In genomic region chr17:57219167-57219883, GRCm38 (mm10) we compare ENCODE assay signal across 8 mouse cellular contexts. TPM values are rescaled to one million over a fixed set of nuclear protein-coding genes. Genes with fewer than 3 reads are reported as not detected.
A peak's percentile ranks its signal among the peaks of the same experiment; 100 is the strongest.
DNase-seq lines count a peak whose midpoint lies in the region; ATAC-seq and TF ChIP-seq lines count a peak whose summit lies in the region.

No protein-coding gene starts in this region.

- peak; percentile 49 for ATAC-seq in liver, postnatal 0 days

- no peak overlapping the region for H3K27ac ChIP-seq in liver, postnatal 0 days (ENCODE audit: low read depth)

- 21% methylated on average over 11 of the region's 11 CpGs for WGBS in liver, postnatal 0 days (ENCODE audit: insufficient replicate concordance)

- no peak overlapping the region for H3K4me3 ChIP-seq in liver, postnatal 0 days (ENCODE audit: low read depth, low read length)

- no peaks in the 10 kb centered on the region for H3K9me3 ChIP-seq in liver, postnatal 0 days (ENCODE audit: low read length)

- H3K4me2 ChIP-seq in liver, postnatal 0 days (ENCODE audit: low read depth, low read length), result no peak overlapping the region

- H3K27me3 ChIP-seq in liver, postnatal 0 days (ENCODE audit: insufficient read depth, low read length), result no peaks in the 10 kb centered on the region

- TF ChIP-seq CTCF in liver, postnatal 0 days (IDR thresholded peaks at IDR 0.05; ENCODE audit: low read depth), result peak; percentile 86

- no peak for TF ChIP-seq EP300 in liver, postnatal 0 days (IDR thresholded peaks at IDR 0.05; ENCODE audit: low read depth)

- H3K4me1 ChIP-seq in liver, postnatal 0 days (ENCODE audit: insufficient read depth), result peaks cover 13% of the 10 kb centered on the region

- H3K9ac ChIP-seq in liver, postnatal 0 days (replicated peaks), result no peak overlapping the region

- DNase-seq in 416B (ENCODE audit: low read depth) (peak; percentile 72), ES-CJ7 (ENCODE audit: low read depth, low spot score) (peak; percentile 57)
- peak; percentile 49 for DNase-seq in cerebellum, adult 9-10 months
- DNase-seq in gastrocnemius, adult 18-20 months (ENCODE audit: low spot score), result peak; percentile 74
- peak; percentile 82 for DNase-seq in kidney, adult 9 months
- peak; percentile 80 for DNase-seq in liver, postnatal 0 days
- DNase-seq in right cerebral cortex, adult 2 months (ENCODE audit: low spot score in 2 of 2), result peak; percentile 49 to 70
- DNase-seq in urinary bladder, postnatal 4 days (ENCODE audit: low spot score in 2 of 2), result peak; percentile 60 to 86

- peaks cover 79% of the 10 kb centered on the region for H3K36me3 ChIP-seq in liver, postnatal 0 days (replicated peaks; ENCODE audit: insufficient read depth, low read length)

RNA-seq across cellular contexts. Expression of gene C3, which starts 8.6 kb away (rescaled TPM):
- total RNA-seq in gastrocnemius, adult 18-20 months (2021), result 10 to 100 TPM; 23.2 to 26.2 TPM
- polyA plus RNA-seq in liver, postnatal 0 days (2015; fragmentation: Nextera tagmentation; extraction: Ambion mirVana), result 1,136 and 1,364 TPM in 2 replicates

RNA-seq across cellular contexts. Expression of gene Tnfsf14, which starts 25.3 kb away (rescaled TPM):
- not detected for total RNA-seq in gastrocnemius, adult 18-20 months (2021)
- 1.7 and 1.9 TPM in 2 replicates for polyA plus RNA-seq in liver, postnatal 0 days (2015; fragmentation: Nextera tagmentation; extraction: Ambion mirVana)

RNA-seq across cellular contexts. Expression of gene Gpr108, which starts 28.9 kb away (rescaled TPM):
- total RNA-seq in gastrocnemius, adult 18-20 months (2021), result 10 to 100 TPM; 22.6 to 25.4 TPM
- 9.0 and 9.2 TPM in 2 replicates for polyA plus RNA-seq in liver, postnatal 0 days (2015; fragmentation: Nextera tagmentation; extraction: Ambion mirVana)

RNA-seq across cellular contexts. Expression of gene Trip10, which starts 29.9 kb away (rescaled TPM):
- 100 to 1,000 TPM; 142 to 174 TPM for total RNA-seq in gastrocnemius, adult 18-20 months (2021)
- polyA plus RNA-seq in liver, postnatal 0 days (2015; fragmentation: Nextera tagmentation; extraction: Ambion mirVana), result 9.3 TPM in 2 replicates

RNA-seq across cellular contexts. Expression of gene Vav1, which starts 59.6 kb away (rescaled TPM):
- total RNA-seq in gastrocnemius, adult 18-20 months (2021), result under 1 TPM; 0.32 to 0.71 TPM
- polyA plus RNA-seq in liver, postnatal 0 days (2015; fragmentation: Nextera tagmentation; extraction: Ambion mirVana), result 13.1 and 14.1 TPM in 2 replicates
